Mouse (Mus musculus): ENCODE data around the gene Dlk1.
A peak's percentile ranks its signal among the peaks of the same experiment; 100 is the strongest.
"Not testable (repeated sequence)": the region's sequence is repeated elsewhere in the genome, so short reads cannot be mapped to it uniquely, and the experiment has no call there.

Gene Dlk1

DNA sequence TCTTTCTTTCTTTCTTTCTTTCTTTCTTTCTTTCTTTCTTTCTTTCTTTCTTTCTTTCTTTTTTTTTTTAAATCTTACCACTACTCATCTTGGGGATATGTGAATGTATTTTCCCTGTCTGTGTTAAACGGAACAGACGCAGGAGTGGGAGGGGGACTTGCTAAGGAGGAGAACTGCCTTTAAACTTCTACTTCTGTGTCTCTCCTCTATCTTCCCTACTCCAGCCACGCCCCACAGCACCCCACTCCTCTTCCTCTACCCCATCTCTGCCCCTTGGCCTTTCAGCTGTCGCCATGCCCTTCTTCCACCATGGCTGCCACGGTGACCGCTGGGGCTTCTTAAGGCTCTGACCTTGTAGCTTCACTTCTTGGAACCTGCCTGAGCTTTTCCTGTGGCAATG, 14.2 kb upstream of the Dlk1 start:
- no peak for DNase-seq (ENCODE audit: low read depth, low spot score)

DNA sequence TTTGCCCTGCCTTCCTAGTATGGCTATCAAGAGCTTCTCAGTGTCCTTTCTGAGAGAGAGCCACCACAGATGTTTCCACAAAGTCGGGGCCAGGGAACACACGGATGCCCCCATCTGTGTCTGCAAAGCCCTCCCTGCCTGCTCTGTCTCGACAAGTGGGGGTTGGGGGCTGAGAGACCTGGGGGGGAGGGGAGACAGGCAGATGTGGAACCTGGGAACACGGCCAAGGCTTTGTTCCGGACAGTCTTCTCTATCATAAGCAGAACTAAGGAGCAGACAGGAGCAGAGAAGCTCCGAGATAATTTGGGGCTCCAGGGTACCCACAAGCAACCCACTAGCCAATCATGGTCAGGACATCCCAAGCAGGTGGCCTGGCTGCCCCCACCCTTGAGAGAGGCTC, 12.6 kb upstream of the Dlk1 start:
- no peak for DNase-seq (ENCODE audit: low read depth, low spot score)

DNA sequence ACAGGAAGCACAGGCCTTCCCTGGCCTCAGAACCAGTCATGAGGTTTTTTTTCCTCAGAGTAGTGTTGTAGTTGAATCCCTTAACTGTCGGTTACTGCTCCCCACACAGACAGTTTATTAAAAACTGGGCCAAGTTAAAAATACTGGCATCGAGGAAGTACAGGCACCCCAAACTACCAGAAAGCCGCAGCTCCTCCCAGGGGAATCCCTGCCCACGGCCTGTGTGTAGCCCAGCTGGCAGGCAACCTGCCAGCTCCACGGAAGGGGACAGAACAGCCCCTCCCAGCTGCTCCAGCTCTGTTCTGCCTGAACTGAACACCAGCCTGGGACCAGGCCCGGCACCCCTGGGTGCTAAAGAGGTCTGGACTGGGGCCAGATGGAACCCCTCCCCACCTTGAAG, 11.3 kb upstream of the Dlk1 start:
- peak; percentile 38 for DNase-seq (ENCODE audit: low read depth, low spot score)

DNA sequence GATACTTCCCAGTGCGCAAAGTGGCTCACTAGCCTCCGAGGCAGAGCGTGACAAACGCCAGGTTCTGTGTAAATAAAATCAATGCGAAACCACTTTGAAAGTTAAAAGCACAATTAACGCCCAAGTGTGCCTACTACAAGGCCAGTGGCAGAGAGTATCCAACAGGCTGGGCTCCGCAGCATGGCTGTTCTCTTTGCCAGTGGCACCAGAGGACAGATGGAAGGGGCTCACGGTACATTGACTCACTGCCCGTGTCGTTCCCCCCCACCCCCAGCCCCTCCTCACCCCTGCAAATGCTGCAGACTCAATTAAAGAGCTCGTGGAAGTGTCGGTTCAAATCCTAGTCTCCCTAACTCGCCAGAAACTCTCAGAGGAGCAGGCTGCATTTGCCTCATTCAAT, 10.5 kb upstream of the Dlk1 start:
- DNase-seq (ENCODE audit: low read depth, low spot score), result no peak

DNA sequence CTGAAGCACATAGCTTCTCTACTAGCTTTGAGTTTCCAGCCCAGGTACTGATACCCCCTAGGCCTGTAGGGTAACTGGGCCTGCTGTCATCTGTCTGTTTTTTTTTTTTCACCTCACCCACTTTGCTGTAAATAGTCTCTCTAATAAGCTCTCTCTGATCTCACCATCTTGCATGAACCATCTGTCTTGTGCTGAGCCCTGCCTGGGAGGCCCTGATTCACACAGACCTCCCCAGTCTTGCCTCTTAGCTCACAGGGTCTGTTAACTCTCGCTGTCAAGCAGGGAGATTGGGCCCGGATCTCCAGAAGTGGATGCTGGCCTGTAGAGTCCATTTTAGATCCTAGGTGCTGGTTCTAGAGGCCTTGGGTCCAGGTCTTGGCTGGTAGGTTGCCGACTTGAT, 9.3 kb upstream of the Dlk1 start:
- DNase-seq (ENCODE audit: low read depth, low spot score), result peak; percentile 26

DNA sequence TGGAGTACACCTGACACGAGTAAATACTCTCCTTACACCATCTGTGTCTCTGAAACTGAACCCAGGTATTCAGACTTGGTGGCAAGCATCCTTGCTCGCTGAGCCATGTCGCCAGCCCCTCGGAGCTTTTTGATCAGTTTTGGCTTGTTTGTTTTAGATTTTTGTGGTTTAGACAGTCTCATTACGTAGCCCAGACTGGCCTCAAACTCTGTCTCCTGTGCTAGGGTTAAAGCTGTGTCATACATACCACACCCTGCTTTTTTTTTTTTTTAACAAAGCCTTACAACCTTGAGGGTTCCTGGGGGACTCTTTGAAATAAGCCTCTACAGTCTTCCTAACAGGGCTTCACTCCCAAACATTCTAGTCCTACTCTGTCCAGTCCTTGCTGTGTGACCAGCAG, 7.6 kb upstream of the Dlk1 start:
- no peak for DNase-seq (ENCODE audit: low read depth, low spot score)

DNA sequence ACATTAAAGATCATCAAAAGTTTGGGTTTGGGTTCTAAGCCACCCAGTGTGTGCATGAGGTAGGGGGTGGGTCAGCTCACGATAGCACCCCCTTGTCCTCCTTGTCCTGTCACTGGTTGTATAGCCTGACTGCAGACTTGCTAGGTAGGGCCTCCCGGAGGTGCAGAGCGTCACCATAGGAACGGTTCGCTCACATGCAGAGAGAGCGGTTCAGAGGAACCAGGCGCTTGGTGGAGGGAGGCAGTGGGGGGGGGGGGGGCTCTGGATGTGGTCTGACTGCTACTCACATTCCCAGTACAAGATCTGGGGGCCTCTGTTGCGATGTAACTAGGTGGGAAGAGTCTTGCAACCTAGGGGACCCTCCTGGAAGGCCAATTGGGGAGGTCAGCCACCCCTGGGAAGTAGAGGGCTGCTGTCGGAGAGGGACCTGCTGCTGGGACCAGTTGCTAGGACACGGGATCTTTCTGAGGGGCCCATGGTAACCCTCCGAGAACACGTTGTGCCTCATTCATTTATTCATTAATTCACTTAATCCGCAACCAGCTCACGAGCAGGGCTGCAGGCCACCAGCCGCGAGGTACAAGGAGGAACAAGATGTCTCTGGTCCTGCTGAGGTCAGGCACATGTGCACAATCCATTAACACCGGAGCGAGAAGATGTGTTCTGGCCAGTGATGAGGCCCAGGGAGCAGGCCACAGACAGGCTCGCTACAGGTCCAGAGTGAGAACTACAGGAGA, 7.0 kb upstream of the Dlk1 start:
- DNase-seq (ENCODE audit: low read depth, low spot score), result no peak

DNA sequence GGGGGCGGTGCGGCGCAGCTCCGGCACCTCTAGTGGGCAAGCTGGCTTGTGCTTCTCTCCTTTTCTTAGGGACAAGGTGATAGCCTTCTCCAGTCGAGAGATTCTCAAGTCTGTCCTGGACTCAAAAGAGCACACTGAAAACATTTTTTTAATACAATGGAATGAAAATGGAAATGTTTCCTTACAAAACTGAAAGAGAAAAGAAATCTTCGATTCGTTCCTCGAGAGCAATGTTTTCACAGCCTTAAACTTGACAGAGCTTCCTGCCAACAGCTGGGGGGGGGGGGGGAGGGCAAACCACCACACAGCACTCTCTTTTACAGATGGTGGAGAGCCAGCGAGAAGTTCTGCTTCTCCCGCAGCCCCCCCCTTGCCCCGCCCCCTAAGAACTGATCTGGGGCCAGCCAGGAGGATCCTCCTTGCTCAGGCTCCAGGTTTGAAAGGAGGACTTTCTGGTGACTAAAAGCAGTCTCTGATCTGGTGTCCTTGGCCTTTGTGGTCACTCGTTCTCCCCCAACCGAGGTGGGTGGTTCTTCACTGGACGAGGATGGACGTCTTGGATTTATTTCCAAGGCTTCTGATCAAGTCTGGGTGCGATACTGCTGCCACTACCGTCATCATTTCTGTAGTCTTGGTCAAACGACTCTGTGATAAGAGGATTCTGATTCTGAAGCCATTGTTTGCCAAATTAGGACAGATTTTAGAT, 6.2 kb upstream of the Dlk1 start:
- no peak for DNase-seq (ENCODE audit: low read depth, low spot score)

DNA sequence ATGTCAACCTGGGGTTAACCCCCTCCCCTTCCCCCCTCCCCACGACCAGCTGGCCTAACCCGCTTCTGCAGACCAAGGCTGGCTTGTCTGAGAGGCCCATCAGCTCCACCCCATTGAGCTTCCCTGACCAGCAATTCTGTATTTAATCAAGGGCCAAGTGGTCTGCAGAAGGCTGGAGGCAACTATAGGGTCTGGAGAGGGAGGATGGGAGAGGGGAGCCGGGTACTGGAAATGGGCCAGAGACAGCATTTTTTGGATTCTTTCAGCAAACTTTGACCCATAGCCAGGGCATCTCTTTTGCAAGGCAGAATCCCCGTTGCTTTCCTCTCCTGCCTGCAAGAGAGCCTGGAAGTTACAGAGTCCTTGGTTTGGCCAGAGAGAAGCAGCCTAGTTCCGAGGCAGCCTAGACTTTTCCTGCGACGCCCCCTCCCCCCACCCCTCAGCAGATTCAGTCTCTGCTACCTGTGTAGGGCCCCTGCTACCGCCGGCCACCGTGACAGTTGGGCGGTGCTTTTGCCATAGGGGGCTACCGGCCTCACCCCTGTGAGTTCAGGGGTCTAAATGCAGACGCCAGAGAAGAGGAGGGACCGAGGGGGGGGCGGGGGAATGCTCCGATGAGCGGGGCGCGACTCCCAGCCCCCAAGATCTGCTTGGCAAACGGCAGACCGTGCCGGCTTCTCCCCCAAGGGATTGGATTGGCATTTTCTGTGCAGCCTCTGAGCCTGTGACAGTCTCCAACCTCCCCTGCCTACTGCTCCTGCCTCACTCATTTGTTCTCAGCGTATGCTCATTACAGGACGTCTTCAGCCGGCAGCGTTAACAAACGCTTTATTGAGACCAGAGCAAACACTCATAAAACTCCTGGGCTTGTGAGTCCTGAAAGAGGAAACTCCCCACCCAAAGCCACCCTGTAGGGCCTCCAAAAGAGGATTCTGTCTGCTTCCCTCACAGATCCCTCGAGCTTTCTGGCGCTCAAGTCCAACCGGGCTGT, 2.9 kb upstream of the Dlk1 start:
- no peak for DNase-seq (ENCODE audit: low read depth, low spot score)

DNA sequence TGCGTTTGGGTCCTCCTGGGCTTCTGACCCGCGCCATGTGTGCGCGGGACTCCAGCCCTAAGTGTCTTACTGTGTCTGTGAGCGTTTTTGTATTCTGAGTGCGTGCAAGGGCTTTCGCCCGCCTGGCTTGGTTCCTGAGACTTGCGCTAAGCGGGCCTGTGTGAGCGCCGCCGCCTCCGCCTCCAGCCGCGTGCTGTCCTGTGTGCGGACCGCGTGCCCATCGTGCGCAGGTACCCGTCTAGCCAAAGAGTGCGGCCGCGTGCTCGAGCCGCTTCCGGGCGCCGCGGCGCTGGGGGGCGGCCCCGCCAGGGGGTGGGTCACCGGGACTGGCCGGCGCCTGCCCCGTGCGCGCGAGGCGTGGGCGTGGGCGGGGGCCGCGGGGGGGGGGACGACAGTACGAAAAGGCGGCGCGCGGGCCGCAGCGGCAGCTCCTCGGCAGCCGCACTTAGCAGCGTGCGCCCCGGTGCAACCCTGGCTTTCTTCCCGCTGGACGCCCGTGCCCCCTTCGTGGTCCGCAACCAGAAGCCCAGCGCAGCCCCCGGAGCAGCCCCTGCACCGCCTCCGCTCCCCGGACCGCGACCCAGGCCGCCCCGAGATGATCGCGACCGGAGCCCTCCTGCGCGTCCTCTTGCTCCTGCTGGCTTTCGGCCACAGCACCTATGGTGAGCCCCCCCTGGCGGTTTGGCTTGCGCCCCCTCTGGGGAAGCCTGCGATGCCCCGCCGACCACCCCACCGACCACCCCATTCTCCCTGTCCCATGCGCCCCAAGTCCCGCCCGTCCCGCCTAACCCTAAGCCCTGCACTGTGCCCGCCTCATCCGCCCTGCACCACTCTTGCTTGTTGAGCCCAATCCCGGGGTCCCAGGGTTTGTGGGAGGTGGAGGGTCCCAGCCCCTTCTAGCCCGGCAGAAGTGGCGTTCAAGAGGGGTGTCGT, 708 bp downstream of the Dlk1 start:
- DNase-seq (ENCODE audit: low read depth, low spot score), result no peak

DNA sequence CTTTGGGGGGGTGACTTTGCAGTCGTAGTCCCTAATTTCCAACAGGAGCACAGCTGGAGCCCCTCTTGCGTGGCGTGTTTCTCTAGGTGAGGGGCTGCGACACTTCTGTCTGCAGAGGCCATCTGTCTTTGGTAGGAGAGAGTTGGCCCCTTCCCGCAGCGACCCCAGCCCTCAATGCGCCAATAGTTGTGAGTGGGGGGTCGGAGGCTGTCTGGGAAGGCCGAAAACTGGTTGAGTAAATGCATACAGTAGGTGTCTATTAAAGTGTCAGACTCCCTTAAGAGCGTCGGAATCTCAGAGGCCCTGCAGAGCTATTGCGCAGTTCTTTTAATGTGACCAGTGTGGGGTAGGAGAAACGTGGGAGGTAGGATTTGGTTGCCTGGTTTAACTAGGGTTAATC, 1.5 kb downstream of the Dlk1 start:
- no peak for DNase-seq (ENCODE audit: low read depth, low spot score)

DNA sequence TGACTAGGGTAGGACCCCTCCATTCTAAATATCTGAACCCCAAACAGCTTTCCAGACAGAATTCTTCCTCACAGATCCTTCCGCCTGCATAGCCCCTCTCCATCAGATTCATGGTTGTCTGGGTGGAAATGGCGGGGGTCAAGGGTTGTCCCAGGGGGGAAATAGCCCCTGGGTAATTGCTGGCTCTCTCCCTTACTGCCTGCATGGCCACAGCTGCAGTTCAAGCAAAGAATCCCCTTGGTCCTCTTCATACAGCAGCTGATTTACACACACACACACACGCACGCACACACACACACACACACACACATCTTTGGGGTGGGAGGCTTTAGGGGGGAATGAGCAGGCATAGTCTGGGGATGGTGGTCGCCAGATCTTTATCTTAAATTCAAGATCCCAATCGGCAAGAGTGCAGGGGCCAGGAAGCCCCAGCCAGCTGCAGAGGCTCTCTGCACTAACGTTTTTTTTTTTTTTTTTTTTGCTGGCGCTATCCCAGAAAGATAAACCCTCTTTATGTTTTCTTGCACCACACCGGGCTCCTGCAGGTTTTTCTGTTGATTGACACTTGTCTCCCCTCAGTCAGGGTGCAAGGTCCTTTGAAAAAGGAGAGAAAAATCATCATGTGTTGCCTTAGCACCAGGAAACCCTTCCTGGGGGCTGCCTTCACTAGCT, 4.0 kb downstream of the Dlk1 start:
- no peak for DNase-seq (ENCODE audit: low read depth, low spot score)

DNA sequence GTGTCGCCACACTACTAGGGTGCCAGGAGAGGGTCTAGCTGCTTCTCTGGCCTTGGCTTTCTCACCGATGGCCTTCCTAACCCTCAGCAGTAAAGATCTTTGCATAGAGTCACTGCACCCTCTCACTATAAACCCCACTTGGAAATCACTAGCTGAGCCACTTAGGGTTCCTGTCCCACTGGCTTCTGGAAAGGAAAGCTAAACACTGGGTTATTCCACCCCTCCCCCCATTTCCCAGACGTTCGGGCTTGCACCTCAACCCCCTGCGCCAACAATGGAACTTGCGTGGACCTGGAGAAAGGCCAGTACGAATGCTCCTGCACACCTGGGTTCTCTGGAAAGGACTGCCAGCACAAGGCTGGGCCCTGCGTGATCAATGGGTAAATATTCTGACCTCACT, 5.2 kb downstream of the Dlk1 start:
- no peak for DNase-seq (ENCODE audit: low read depth, low spot score)

DNA sequence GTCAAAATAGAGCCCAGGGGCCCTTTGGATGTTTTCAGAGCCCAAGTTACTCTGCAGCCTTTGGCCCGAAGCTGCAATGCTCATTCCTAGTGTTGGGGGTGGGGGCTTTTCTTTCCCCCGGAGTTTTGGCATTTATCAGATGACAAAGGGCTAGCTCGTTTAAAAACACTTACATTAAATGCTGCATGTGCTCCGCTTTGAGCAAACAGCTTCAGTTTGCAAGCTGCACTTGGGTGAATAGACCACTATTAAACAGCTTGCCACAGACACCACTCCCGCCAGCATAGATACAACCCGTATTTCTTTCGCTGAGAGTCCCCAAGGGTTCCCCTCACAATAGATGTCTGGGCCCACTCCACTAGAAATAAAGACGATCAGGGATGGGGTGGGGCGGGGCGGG, 6.3 kb downstream of the Dlk1 start:
- DNase-seq (ENCODE audit: low read depth, low spot score), result no peak

DNA sequence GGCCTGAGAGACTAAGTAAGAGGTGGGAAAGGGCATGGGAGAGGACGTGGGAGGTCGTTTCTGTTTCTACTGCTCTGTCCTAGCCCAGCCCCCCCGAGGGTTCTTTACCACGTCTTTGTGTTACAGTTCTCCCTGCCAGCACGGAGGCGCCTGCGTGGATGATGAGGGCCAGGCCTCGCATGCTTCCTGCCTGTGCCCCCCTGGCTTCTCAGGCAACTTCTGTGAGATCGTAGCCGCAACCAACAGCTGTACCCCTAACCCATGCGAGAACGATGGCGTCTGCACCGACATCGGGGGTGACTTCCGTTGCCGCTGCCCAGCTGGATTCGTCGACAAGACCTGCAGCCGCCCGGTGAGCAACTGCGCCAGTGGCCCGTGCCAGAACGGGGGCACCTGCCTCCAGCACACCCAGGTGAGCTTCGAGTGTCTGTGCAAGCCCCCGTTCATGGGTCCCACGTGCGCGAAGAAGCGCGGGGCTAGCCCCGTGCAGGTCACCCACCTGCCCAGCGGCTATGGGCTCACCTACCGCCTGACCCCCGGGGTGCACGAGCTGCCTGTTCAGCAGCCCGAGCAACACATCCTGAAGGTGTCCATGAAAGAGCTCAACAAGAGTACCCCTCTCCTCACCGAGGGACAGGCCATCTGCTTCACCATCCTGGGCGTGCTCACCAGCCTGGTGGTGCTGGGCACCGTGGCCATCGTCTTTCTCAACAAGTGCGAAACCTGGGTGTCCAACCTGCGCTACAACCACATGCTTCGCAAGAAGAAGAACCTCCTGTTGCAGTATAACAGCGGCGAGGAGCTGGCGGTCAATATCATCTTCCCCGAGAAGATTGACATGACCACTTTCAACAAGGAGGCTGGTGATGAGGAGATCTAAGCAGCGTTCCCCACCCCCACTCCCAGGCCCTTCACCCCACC, 7.1 kb downstream of the Dlk1 start:
- DNase-seq (ENCODE audit: low read depth, low spot score), result no peak

DNA sequence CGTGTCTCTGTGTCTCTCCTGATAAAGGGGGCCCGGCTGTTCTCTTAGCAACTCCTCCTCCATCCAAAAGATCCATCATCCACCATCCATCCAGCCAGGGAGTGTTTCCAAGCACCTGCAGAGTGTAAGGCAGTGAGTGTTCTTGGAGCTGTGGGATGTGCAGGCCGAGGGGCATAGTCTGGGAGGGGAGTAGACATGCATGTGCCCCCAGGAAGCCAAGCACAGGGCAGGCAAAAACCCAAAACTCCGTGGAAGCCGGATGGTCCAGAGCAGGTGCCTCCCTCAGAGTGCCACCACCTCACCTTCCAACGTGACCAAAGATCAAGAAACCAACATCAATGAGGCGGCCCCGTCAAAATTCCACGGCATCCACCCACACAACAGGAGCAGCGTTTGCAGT, 10.0 kb downstream of the Dlk1 start:
- DNase-seq (ENCODE audit: low read depth, low spot score), result no peak

DNA sequence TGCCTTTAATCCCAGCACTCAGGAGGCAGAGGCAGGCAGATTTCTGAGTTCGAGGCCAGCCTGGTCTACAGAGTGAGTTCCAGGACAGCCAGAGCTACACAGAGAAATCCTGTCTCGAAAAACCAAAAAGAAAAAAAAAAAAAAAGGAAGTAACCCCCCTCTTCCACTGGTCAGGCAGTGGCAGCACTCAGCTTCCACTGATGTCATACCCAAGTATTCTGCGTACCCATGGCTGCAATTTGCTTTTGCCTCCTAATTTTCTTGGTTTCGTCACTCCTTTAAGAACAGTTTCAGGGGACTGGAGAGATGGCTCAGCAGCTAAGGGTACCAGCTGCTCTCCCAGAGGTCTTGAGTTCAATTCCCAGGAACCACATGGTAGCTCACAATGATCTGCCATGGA, 14.8 kb downstream of the Dlk1 start:
- DNase-seq (ENCODE audit: low read depth, low spot score), result not testable (repeated sequence)

DNA sequence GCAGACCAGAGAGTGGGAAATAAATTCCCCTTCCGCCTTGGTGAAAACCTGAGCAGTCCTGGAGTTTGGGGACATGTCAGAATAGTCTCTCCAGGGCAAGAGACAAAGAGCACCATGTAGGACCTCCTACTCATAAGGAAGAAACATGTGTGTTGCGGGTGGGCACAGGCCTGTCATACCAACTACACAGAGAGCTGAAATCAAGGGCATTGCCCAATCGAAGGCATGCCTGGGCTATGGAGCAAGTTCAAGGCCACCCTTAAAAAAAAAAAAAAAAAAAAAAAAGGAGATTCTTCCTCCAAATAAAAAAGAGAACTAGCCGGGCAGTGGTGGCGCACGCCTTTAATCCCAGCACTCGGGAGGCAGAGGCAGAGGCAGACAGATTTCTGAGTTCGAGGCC, 17.2 kb downstream of the Dlk1 start:
- no peak for DNase-seq (ENCODE audit: low read depth, low spot score)

DNA sequence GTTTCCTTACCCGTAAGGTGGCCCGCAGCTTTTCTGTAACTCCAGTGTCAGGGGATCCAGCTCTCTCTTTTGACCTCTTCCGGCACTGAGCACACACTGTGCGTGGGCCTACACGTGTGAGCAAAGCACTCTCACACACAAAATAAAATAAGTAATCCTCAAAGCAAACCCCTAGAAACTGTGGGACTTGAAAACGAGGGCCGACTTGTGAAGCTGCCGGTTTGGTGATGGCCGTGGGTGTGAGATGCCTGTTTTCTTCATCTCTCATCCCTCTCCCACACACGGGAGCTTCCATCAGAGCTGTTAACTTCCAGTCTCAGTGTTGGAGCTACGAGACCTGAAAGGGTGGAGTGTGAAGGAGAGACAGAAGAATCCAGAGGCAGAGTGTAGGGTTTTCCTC, 20.0 kb downstream of the Dlk1 start:
- peak; percentile 50 for DNase-seq (ENCODE audit: low read depth, low spot score)

DNA sequence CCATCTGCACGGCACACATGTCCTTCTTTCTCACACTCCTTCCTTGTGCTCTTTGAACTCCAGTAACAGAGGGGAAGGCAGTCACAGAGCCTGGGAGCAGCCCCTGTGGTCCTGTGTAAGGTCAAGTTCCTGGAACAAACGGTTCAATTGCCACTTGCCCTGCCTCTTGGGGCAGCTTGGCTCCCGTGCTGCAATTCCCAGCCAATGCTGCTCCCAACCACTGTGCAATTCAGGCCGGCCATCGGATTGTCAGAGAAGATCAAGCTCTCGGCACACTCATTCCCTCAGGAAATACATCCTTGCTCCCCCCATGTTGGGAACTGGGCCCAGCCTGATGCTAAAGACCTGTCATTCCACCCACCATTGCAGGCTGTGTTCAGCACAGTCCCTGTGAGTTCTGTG, 21.0 kb downstream of the Dlk1 start:
- peak; percentile 13 for DNase-seq (ENCODE audit: low read depth, low spot score)
